Mouse (Mus musculus): ENCODE data around the gene Tmed1.
"Not testable (repeated sequence)": the region's sequence is repeated elsewhere in the genome, so short reads cannot be mapped to it uniquely, and the experiment has no call there.

Gene Tmed1

GRCm38 (mm10) chr9:21509772-21510688 is at the start of gene Tmed1:
Tmed1 (minus strand) TSS chr9:21510252.
- DNase-seq: peak; percentile 97

- DNase-seq: no peak
Measured at GRCm38 (mm10) chr9:21559151-21559550, 49.1 kb upstream of the Tmed1 start.

- DNase-seq: no peak
Measured at GRCm38 (mm10) chr9:21558366-21558765, 48.3 kb upstream of the Tmed1 start.

GRCm38 (mm10) chr9:21557556-21557955 is 47.5 kb upstream of the Tmed1 start:
- DNase-seq: no peak

GRCm38 (mm10) chr9:21556996-21557395 is 46.9 kb upstream of the Tmed1 start:
- DNase-seq: no peak

- no peak for DNase-seq
Measured at GRCm38 (mm10) chr9:21555198-21555742, 45.2 kb upstream of the Tmed1 start.

GRCm38 (mm10) chr9:21553607-21554273 is 43.7 kb upstream of the Tmed1 start:
- no peak for DNase-seq

GRCm38 (mm10) chr9:21551049-21551448 is 41.0 kb upstream of the Tmed1 start:
- DNase-seq: no peak

GRCm38 (mm10) chr9:21547075-21547941 is 37.3 kb upstream of the Tmed1 start:
- DNase-seq: peak; percentile 19 to 29

GRCm38 (mm10) chr9:21546789-21547074 is 36.7 kb upstream of the Tmed1 start, which contains the start of gene Carm1:
Carm1 (plus strand) TSS chr9:21546894.
- no peak for DNase-seq

GRCm38 (mm10) chr9:21545916-21546788 is 36.1 kb upstream of the Tmed1 start:
- peak; percentile 100 for DNase-seq

- no peak for DNase-seq
Measured at GRCm38 (mm10) chr9:21545351-21545915, 35.4 kb upstream of the Tmed1 start.

- DNase-seq: not testable (repeated sequence)
Measured at GRCm38 (mm10) chr9:21542001-21542400, 31.9 kb upstream of the Tmed1 start.

- DNase-seq: no peak
Measured at GRCm38 (mm10) chr9:21539981-21540753, 30.1 kb upstream of the Tmed1 start.

GRCm38 (mm10) chr9:21537009-21537408 is 27.0 kb upstream of the Tmed1 start:
- DNase-seq: no peak

- no peak for DNase-seq
Measured at GRCm38 (mm10) chr9:21536501-21536900, 26.4 kb upstream of the Tmed1 start.

- no peak for DNase-seq
Measured at GRCm38 (mm10) chr9:21527917-21528324, 17.9 kb upstream of the Tmed1 start.

GRCm38 (mm10) chr9:21527100-21527801 is 17.2 kb upstream of the Tmed1 start:
- DNase-seq: no peak

- no peak for DNase-seq
Measured at GRCm38 (mm10) chr9:21526634-21526944, 16.5 kb upstream of the Tmed1 start.
